Mouse (Mus musculus) MEL (cell line): Measurements from ENCODE around the gene Psg28. TPM values are rescaled to one million over a fixed set of nuclear protein-coding genes. Genes with fewer than 3 reads are reported as not detected.

Source experiments
- DNase-seq: peaks from one replicate; pipeline ENCODE4 v3.0.0; 2011; ENCODE audit warnings: low read depth, low spot score
- H3K27ac ChIP-seq: 2 replicates; pipeline ENCODE4 v1.5.1; 2012; ENCODE audit warnings: low read depth, mild to moderate bottlenecking, control low read depth, low read length, moderate library complexity; ENCODE audit not compliant: control insufficient read depth
- H3K27me3 ChIP-seq, 2 experiments: fragments of 150-350 bp in 1 of 2; sonication (generic) in 1 of 2; 2 replicates each; pipeline ENCODE4 v1.6.1; 2012; ENCODE audit warnings: low read length in 2 of 2, mild to moderate bottlenecking in 2 of 2, improper control_type of control experiment in 1 of 2, moderate library complexity in 1 of 2; ENCODE audit not compliant: insufficient read depth in 2 of 2, control insufficient read depth in 1 of 2
- H3K36me3 ChIP-seq, 2 experiments: 2 replicates each; pipeline ENCODE4 v1.6.1; 2012 to 2014; ENCODE audit warnings: low read length in 2 of 2, improper control_type of control experiment in 1 of 2, inconsistent platforms in 1 of 2, mild to moderate bottlenecking in 1 of 2; ENCODE audit not compliant: insufficient read depth in 2 of 2, control insufficient read depth in 1 of 2
- H3K4me1 ChIP-seq, 2 experiments: fragments of 150-350 bp in 1 of 2; sonication (generic) in 1 of 2; 2 replicates each; pipeline ENCODE4 v1.6.1; 2012; ENCODE audit warnings: low read length in 2 of 2, improper control_type of control experiment in 1 of 2, mild to moderate bottlenecking in 1 of 2; ENCODE audit not compliant: insufficient read depth in 2 of 2, control insufficient read depth in 1 of 2
- H3K4me3 ChIP-seq, 2 experiments: fragments of 150-350 bp in 1 of 2; sonication (generic) in 1 of 2; 2 replicates each; pipeline ENCODE4 v1.5.1; 2012; ENCODE audit warnings: low read depth in 2 of 2, low read length in 2 of 2, mild to moderate bottlenecking in 2 of 2, moderate library complexity in 2 of 2, control low read depth in 1 of 2, improper control_type of control experiment in 1 of 2; ENCODE audit not compliant: control insufficient read depth in 1 of 2, insufficient read depth in 1 of 2
- H3K79me2 ChIP-seq: 2 replicates; pipeline ENCODE4 v1.6.1; 2012; ENCODE audit warnings: mild to moderate bottlenecking, low read length, moderate library complexity; ENCODE audit not compliant: control insufficient read depth, poor library complexity, insufficient read depth
- H3K9ac ChIP-seq: 2 replicates; pipeline ENCODE4 v1.6.1; 2012; ENCODE audit warnings: low read depth, mild to moderate bottlenecking, control low read depth, low read length, moderate library complexity; ENCODE audit not compliant: control insufficient read depth, poor library complexity, severe bottlenecking
- H3K9me3 ChIP-seq: fragments of 150-350 bp; sonication (generic); replicated peaks from 2 replicates; pipeline ENCODE4 v1.6.1; 2012; ENCODE audit warnings: mild to moderate bottlenecking, low read length, improper control_type of control experiment, moderate library complexity; ENCODE audit not compliant: insufficient read depth
- MAFK ChIP-seq: IDR thresholded peaks from 2 replicates; pipeline ENCODE4 v1.6.1; 2011; ENCODE audit warnings: low read depth, mild to moderate bottlenecking, low read length, improper control_type of control experiment, borderline replicate concordance
- POLR2AphosphoS5 ChIP-seq: IDR thresholded peaks from 2 replicates; pipeline ENCODE4 v1.6.1; 2012; ENCODE audit warnings: low read depth, borderline replicate concordance, mild to moderate bottlenecking, inconsistent platforms, low read length, moderate library complexity, mixed read lengths
- SIN3A ChIP-seq: IDR thresholded peaks from 2 replicates; pipeline ENCODE4 v1.6.1; 2012; ENCODE audit warnings: low read length, improper control_type of control experiment, inconsistent platforms
- UBTF ChIP-seq: IDR thresholded peaks from 2 replicates; pipeline ENCODE4 v1.6.1; 2012; ENCODE audit warnings: low read depth, mild to moderate bottlenecking, inconsistent platforms, low read length, improper control_type of control experiment, moderate library complexity, borderline replicate concordance; ENCODE audit not compliant: insufficient read depth
- polyA plus RNA-seq, 2 experiments: library from polyadenylated mRNA; stranded (reverse) in 1 of 2; unstranded in 1 of 2; fragments of >175 nt in 1 of 2; fragments of >200 nt in 1 of 2; gene quantifications; 2 replicates each; pipeline versions ENCODE4 v1.2.1 to v1.2.4; 2012; ENCODE audit warnings: low replicate concordance in 2 of 2, low read depth in 1 of 2; ENCODE audit not compliant: insufficient read length in 2 of 2, insufficient read depth in 1 of 2, missing spikeins in 1 of 2
- total RNA-seq: library from RNA; depleted of rRNA; stranded (reverse); fragments of 300-350 nt; gene quantifications from 2 replicates; pipeline ENCODE4 v1.2.3, GENCODE M21; 2012; rRNA removed

Gene Psg28
- total and polyA plus RNA-seq, 3 experiments = not detected

GRCm38 (mm10) chr7:18378295-18378694 is 53.5 kb downstream of the Psg28 start:
- TF ChIP-seq POLR2AphosphoS5 = no peak
- TF ChIP-seq SIN3A = no peak
- no peak for TF ChIP-seq MAFK
- TF ChIP-seq UBTF = no peak
- H3K4me3 ChIP-seq = no peak overlapping the region

More at GRCm38 (mm10) chr7:18378295-18378694, 53.5 kb downstream of the Psg28 start:
- Histone ChIP-seq H3K4me1 (no peaks in the 10 kb centered on the region), H3K79me2 (no peaks in the 10 kb centered on the region), H3K9ac (no peak overlapping the region), H3K9me3 (no peaks in the 10 kb centered on the region), H3K27me3 (no peaks in the 10 kb centered on the region), H3K36me3 (no peaks in the 10 kb centered on the region), H3K27ac (no peak overlapping the region)
- DNase-seq = no peak

Other genes starting within 250 kb of the Psg28 start
- not detected in 2 replicates for gene Mill1, start 186.7 kb downstream of the Psg28 start, total RNA-seq
- not detected for gene Mill1, start 186.7 kb downstream of the Psg28 start, polyA plus RNA-seq
- not detected in 2 replicates for gene Psg18, start 77.0 kb downstream of the Psg28 start, total RNA-seq
- not detected for gene Psg18, start 77.0 kb downstream of the Psg28 start, polyA plus RNA-seq
- not detected in 2 replicates for gene Psg26, start 52.1 kb upstream of the Psg28 start, total RNA-seq
- gene Psg26, start 52.1 kb upstream of the Psg28 start, polyA plus RNA-seq = not detected
- not detected in 2 replicates for gene Psg25, start 100.2 kb upstream of the Psg28 start, total RNA-seq
- not detected for gene Psg25, start 100.2 kb upstream of the Psg28 start, polyA plus RNA-seq
- not detected in 2 replicates for gene Psg27, start 135.3 kb upstream of the Psg28 start, total RNA-seq
- gene Psg27, start 135.3 kb upstream of the Psg28 start, polyA plus RNA-seq = not detected
- not detected in 2 replicates for gene Psg23, start 184.5 kb upstream of the Psg28 start, total RNA-seq
- gene Psg23, start 184.5 kb upstream of the Psg28 start, polyA plus RNA-seq = not detected
- gene Psg21, start 224.7 kb upstream of the Psg28 start, total RNA-seq = not detected in 2 replicates
- gene Psg21, start 224.7 kb upstream of the Psg28 start, polyA plus RNA-seq = not detected